Mouse (Mus musculus) cerebellum, postnatal 10 days (tissue): ENCODE measurements around the gene Fam92b.

Experiments used
- DNase-seq, 2 experiments: peaks; one replicate each; pipeline ENCODE4 v3.0.0; 2021; ENCODE audit warnings: mixed read lengths in 2 of 2

Gene Fam92b

GRCm38 (mm10) chr8:120190107-120190809 lies 13.0 kb upstream of the Fam92b start:
- DNase-seq = peak; percentile 65 to 66

GRCm38 (mm10) chr8:120189440-120189839 lies 12.2 kb upstream of the Fam92b start:
- peak in 1 of 2 experiments; percentile 44 for DNase-seq

GRCm38 (mm10) chr8:120188510-120188909 lies 11.2 kb upstream of the Fam92b start:
- peak; percentile 52 to 57 for DNase-seq

DNA sequence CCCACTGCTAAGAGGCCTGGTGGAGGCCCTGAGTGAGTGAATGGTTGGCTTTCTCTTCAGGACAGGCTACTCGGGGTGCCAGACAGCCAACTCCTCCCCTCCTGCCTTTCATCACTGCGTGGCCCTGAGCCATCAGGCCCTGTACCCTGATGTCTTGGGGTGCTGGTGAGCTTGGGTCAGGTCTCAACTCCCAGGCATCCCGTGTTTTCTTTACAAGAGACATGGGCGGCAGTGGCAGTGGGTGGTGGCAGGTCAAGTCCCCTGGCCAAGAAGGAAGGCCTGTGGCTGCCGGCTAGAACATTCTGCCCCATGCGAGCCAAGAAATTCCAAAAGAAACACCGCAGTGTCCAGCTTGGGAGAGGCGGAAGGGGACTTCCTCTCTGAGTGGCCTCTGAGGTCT lies 9.2 kb upstream of the Fam92b start:
- DNase-seq = no peak

DNA sequence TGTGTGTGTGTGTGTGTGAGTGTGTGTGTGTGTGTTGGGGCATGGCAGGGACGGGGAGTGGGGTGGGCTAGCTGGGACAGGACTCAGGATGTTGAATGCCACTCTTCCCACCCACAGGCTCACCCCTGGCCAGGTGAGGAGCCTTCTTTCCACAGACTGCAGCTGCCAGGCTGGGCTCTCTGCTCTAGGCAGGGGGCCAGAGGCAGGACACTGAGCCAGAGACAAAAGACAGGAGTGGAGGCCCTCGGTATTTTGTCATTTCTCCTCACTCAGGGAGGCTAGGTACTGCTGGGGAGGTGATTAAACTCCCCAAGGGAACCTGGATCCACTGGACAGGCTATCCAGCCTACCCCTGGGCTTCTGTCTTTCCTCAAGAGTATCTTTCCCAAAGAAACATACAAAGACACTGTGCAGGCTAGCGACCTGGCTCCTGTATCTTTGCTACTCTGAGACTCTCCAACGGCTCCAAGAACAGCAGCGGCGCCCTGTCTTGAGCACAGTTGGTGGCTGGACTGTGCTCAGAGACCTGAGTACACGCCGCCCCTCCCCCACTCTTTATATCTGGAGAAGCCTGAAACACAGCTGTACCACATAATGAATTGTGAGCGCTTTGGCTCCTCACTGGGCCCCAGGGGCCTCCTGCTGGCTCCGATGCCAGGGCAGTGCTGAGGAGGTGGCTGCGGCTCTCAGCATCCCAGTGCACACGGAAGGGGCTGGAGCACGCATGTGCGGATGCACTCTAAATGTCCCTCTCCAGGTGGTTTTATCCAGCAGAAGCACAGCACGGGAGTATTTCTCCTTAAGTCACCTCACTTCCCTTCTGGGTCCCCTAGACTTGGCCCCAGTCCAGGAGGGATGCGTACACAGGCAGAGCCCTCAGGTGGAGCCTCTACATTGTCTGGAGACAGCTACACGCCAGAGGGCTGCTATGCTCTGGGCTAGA lies 7.9 kb upstream of the Fam92b start:
- DNase-seq = peak; percentile 65 to 68

GRCm38 (mm10) chr8:120184366-120184765 lies 7.1 kb upstream of the Fam92b start:
- peak in 1 of 2 experiments; percentile 54 for DNase-seq

DNA sequence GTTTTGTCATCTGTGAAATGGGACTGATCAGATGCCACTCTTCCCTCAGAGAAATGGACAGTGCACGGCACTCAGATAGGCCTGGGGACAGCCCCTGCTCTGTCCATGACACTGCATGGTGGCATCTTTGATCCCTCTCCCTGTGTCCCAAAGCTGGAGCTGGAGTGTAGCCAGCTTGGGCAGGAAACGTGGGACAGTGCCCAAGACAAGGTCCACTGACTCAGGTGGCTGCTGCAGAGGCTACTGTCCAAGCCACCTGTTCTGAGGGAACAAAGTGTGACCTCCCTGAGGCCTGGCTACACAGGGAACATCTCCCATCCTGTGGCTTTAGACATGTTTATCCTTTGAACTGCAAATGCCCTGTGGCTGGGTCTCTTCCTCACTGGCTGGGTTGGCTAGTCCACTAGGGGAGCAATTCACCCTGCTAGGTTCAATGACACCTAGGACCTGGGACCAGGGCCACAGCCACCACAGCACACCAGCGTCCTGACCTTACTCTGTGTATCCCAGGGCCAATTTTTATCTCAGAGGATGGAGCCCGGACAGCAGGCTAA lies 4.7 kb upstream of the Fam92b start:
- peak in 1 of 2 experiments; percentile 31 for DNase-seq

GRCm38 (mm10) chr8:120181274-120181673 lies 4.0 kb upstream of the Fam92b start:
- DNase-seq = no peak

DNA sequence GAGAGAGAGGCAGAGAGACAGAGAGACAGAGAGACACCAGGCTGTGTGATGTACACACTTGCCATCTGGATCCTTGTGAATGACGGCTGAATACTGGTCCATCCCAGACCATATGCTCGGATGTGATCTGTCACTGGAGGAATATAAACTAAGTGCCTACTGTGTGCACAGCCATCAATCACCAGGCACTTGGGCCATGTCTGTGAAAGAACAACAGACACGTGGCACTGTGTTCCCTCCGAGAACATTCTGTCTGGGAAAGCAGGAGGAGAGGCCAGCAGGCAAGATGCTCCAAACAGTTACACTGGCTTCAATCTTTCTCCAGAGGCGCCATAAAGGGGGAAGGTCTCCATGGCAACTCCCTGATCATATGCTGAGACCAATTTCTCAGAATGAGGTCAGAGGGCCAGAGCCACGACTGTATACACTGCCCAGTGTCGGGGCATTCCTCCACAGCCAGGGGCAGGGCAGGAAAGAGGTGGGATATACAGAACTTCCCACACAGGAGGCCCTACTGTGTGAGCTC lies 3.2 kb upstream of the Fam92b start:
- no peak for DNase-seq

DNA sequence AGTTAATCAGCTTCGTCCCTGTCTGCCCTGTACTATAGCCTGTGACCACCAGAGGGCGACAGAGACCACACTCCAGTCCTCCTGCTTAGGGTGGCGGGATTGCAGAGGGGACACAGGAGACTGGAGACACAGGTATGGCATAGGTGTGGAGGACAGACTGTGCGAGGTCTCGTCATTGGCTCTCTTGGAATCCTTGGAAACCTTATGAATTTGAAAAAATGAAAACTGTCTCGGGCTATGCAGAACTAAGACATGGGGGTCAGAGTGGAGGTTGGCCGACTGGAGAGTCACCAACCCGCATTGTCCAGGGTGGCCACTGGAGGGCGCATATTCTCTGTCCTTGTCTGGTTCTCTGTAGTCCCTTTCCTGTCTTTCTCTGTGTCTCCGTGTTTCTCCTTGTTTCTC lies 1.8 kb upstream of the Fam92b start:
- DNase-seq = peak; percentile 97 to 99

- DNase-seq = no peak
Observed at GRCm38 (mm10) chr8:120178124-120178514, 853 bp upstream of the Fam92b start.

DNA sequence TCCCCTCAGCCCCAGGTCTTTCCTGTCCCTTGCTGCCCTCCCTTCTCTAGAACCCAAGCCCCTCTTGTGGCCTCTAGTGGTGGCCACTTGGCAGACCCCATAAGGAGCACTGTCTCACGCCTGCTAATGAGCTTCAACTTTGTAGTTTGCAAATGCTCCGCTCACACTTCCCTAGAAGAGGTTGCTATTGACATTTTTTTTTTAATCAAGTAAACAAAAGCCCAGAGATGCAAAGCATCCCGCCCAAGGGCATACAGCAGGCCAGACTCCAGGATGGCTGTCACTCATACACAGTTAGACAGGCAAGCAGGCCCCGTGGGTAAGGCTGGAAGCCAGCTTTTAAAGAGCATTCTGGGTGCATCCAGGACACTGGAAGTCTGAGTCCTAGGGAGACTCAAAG lies 661 bp downstream of the Fam92b start:
- DNase-seq = no peak

DNA sequence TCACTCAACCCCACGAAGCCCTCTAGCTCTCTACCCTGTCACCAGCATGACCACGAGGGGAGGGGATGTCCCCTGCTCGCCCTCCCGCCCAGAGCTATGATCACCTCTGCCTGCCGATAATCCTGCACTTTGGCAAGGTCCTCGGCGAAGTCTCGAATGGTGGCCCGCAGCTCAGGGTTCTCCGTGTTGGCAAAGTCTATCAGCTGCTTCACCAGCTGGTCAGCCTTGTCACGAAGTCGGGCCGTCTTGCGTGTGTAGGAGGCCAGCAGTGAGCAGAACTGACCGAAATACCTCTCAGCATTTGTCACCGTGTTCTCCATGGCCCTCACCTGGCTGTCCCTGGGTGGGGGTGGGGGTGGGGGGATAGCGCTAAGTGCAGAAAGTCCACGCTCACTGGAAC lies 2.7 kb downstream of the Fam92b start:
- peak in 1 of 2 experiments; percentile 65 for DNase-seq

GRCm38 (mm10) chr8:120173195-120173594 lies 4.1 kb downstream of the Fam92b start:
- peak in 1 of 2 experiments; percentile 75 for DNase-seq

- peak in 1 of 2 experiments; percentile 34 for DNase-seq
Observed at GRCm38 (mm10) chr8:120169119-120169518, 8.1 kb downstream of the Fam92b start.

DNA sequence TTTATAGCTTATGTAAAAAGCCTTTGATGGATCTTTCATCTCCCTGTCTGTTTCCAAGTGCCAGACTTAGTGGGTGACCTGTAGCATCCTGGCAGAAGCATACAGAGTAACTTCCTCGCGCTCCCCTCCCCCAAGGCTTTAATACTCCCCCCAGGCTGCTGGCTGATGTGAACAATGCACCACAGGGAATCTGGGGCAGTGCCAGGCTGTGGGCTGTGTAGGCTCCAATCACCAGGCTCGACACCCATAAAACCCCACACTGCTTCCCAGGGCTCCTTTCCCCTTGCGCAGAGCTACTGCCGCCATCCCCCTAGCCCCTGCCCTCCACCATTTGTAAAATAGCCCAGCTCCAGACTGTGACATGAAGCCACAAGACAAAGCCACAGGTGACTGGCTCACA lies 9.4 kb downstream of the Fam92b start:
- DNase-seq = peak; percentile 68

DNA sequence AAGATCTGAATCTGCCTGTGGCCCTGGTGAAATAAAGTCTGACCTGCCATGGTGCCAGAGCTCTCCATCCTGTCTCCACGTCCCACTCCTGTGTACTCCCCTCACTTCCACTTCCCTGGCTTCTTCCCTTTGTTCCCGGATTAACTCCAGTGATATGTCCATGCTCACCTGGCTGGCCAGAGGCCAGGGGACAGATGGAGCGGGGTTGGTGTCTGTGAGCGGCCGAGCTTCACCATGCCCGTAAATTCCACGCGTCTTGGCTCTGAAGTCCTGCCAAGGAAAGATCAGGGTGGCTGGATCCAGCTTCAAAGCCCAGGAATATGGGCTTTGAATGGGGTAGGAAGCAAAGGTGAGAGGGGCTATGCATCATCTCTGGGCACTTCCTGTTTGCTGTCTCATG lies 10.1 kb downstream of the Fam92b start:
- DNase-seq = peak; percentile 81 to 85

DNA sequence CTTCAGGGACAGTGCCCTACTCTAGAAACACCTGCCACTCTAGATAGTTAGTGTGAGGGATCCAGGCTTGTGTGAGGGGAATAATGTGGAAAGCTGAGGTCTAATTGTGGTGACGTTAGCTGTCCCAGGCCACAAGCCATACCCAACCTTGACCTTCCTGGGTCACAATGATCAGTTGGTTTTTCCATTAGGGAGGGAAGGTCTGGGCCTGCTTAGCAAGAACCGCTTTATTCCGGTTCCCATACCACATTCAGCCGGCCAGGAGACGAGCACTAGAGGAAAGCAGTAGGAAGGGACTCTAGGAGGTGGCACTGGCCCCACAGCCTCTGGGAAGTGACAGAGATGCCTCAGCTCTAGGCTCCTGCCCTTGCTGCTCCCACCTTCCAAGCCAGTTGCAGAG lies 13.2 kb downstream of the Fam92b start:
- peak in 1 of 2 experiments; percentile 8 for DNase-seq

DNA sequence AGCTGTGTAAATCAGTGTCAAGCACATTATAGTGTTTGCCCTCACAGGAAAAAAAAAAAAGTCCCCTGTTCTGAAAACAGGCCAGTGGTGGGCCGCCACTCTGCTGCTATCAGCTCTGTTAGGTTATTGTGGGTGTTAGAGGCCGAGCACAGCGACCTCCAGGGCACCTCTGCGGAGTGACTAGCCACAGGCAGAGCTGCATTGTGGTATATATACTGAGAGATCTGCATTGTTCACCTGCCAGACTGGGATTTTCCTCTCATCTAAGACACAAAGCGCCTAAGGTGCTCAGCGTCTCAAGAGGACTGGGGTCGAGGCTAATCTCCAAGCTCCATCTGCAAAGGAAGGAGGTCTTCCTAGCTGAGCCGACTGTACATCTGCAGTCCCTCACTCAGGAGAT lies 13.9 kb downstream of the Fam92b start:
- no peak for DNase-seq

DNA sequence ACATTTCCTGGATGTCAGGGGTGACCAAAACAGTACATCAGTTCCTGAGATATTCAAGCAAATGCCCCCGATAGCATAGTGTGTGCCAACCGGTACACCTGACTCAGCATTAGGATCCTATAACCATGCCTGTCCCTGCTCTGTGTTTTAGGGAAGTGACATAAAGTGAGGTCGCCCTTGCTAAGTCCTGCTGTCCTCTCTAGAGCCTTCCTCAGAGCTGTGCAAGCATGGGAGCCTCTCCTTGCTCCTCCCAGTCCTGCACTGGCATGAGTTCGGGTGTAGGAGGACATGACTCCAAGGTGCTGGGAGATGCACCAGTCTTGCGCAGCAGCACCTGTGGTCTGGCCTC lies 14.9 kb downstream of the Fam92b start:
- peak in 1 of 2 experiments; percentile 13 for DNase-seq

DNA sequence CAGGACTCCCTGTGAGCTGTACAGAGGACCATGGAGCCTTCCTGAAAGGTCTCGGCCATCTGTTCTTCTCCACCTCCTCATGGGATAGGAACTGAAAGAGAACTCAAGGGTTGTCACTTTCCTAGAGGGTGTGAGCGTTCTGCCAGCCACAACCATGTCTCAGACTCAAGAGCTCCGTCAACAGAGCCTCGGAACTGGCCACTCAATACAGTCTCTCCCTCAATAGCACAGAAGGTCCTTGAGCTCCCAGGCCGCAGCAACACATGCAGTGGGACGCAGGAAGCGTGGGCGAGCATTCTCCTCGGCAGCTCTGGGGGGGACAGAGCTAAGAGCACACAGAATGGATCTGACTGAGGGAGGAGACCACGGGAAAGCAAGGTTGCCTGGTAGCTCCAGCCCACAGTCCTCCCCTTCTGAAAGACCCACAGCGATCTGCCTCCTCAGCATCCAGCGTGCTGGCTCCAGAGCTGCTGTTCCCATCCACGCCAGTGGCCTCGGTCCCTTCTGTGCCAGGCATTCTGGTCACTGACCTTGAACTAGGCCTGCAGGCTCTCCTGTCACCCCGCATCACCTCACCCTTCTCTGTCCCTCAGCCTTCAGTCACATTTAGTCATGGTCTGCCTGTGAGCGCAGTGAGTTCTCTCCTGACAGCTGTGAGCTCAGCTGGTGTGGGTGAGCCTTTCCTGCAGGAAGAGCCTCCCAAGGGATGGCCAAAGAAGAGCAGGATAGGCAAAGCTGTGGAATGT lies 15.4 kb downstream of the Fam92b start:
- DNase-seq = peak in 1 of 2 experiments; percentile 26

GRCm38 (mm10) chr8:120160366-120160765 lies 16.9 kb downstream of the Fam92b start:
- peak; percentile 86 to 87 for DNase-seq

- DNase-seq = peak; percentile 77 to 81
Observed at GRCm38 (mm10) chr8:120152636-120153035, 24.6 kb downstream of the Fam92b start.
